Mouse (Mus musculus): ENCODE results near the gene Alas2. TPM values are rescaled to one million over a fixed set of nuclear protein-coding genes. Genes with fewer than 3 reads are reported as not detected.

Alas2 gene
- polyA plus RNA-seq, 2 experiments from 2014 or later, result 1.2 to 1.9 TPM

Other genes starting within 250 kb of the Alas2 start
- gene Tmem29, start 88.2 kb upstream of the Alas2 start, polyA plus RNA-seq (2017; shearing (Covaris generic)), result 10 to 100 TPM; 15.8 to 17.6 TPM
- gene Pfkfb1, start 40.9 kb downstream of the Alas2 start, polyA plus RNA-seq (2017; shearing (Covaris generic)), result 10 to 100 TPM in 1 of 2 experiments, 1 to 10 TPM in 1; 5.6 to 10.3 TPM
- gene Apex2, start 42.5 kb downstream of the Alas2 start, polyA plus RNA-seq (2017; shearing (Covaris generic)), result 10 to 100 TPM; 16.5 to 19.0 TPM
- under 1 TPM in 1 of 2 experiments, not detected in 1; 0.19 TPM for gene Tro, start 110.2 kb downstream of the Alas2 start, polyA plus RNA-seq (2017; shearing (Covaris generic))